Comparison of ENCODE assay signal across 9 mouse cellular contexts in genomic region chr4:152424922-152425321, GRCm38 (mm10). TPM values are rescaled to one million over a fixed set of nuclear protein-coding genes. Genes with fewer than 3 reads are reported as not detected.
DNase-seq lines count a peak whose midpoint lies in the region; ATAC-seq and TF ChIP-seq lines count a peak whose summit lies in the region.
"Had no signal": no experiment of that assay in that cellular context is flagged by ENCODE, and none has a peak within 500 bp of the region (broad histone marks: within the 10 kb centered on the region; RNA-seq: fewer than 3 reads in every experiment).

No protein-coding gene starts in this region.

- H3K4me2 ChIP-seq in intestine, postnatal 0 days (replicated peaks; ENCODE audit: low read depth), result no peak overlapping the region
- H3K4me2 ChIP-seq in intestine, embryonic 16.5 days (ENCODE audit: low read depth, low read length), result no peak overlapping the region
- no peak overlapping the region for H3K4me2 ChIP-seq in limb, embryonic 11.5 days (ENCODE audit: low read depth, severe bottlenecking)

- ATAC-seq in intestine, postnatal 0 days, result no peak
- ATAC-seq in intestine, embryonic 16.5 days, result no peak
- ATAC-seq in G1E (ENCODE audit: extremely low read depth, insufficient number of reproducible peaks, low FRiP score, poor library complexity, severe bottlenecking), result no peak
- no peak for ATAC-seq in limb, embryonic 11.5 days (ENCODE audit: insufficient number of reproducible peaks, low FRiP score, low TSS enrichment, low read depth)

- no peak overlapping the region for H3K9ac ChIP-seq in intestine, postnatal 0 days (ENCODE audit: low read depth, low read length)
- H3K9ac ChIP-seq in intestine, embryonic 16.5 days (ENCODE audit: low read depth, low read length), result no peak overlapping the region
- H3K9ac ChIP-seq in limb, embryonic 11.5 days (ENCODE audit: low read length), result no peak overlapping the region

- H3K4me3 ChIP-seq in intestine, postnatal 0 days (ENCODE audit: low read depth, low read length), result no peak overlapping the region
- no peak overlapping the region for H3K4me3 ChIP-seq in intestine, embryonic 16.5 days (ENCODE audit: low read length)
- H3K4me3 ChIP-seq in G1E (ENCODE audit: low read depth, low read length), result no peak overlapping the region
- H3K4me3 ChIP-seq in limb, embryonic 11.5 days (ENCODE audit: low read depth, low read length), result no peak overlapping the region
- H3K4me3 ChIP-seq: erythroblast, embryonic 14.5 days had no signal

- H3K4me1 ChIP-seq in intestine, postnatal 0 days (replicated peaks; ENCODE audit: control insufficient read depth, insufficient read depth, low read length), result no peaks in the 10 kb centered on the region
- no peaks in the 10 kb centered on the region for H3K4me1 ChIP-seq in intestine, embryonic 16.5 days (ENCODE audit: control insufficient read depth, insufficient read depth, low read length)
- H3K4me1 ChIP-seq in G1E (ENCODE audit: insufficient read depth, low read depth, low read length), result no peaks in the 10 kb centered on the region
- no peaks in the 10 kb centered on the region for H3K4me1 ChIP-seq in limb, embryonic 11.5 days (ENCODE audit: control insufficient read depth, insufficient read depth, low read length)

- TF ChIP-seq CTCF in intestine, postnatal 0 days (IDR thresholded peaks at IDR 0.05; ENCODE audit: low read depth), result peak; percentile 68
- TF ChIP-seq CTCF in G1E (IDR thresholded peaks at IDR 0.05; ENCODE audit: low read depth, low read length), result 0 out of 2 replicates have a peak, but pooled peaks have one; percentile 7

- no peak overlapping the region for H3K27ac ChIP-seq in intestine, postnatal 0 days (ENCODE audit: low read depth, low read length)
- no peak overlapping the region for H3K27ac ChIP-seq in intestine, embryonic 16.5 days (ENCODE audit: low read length)
- no peak overlapping the region for H3K27ac ChIP-seq in limb, embryonic 11.5 days (replicated peaks; ENCODE audit: low read depth, low read length)

- no peaks in the 10 kb centered on the region for H3K36me3 ChIP-seq in intestine, postnatal 0 days (ENCODE audit: control insufficient read depth, insufficient read depth)
- no peaks in the 10 kb centered on the region for H3K36me3 ChIP-seq in intestine, embryonic 16.5 days (ENCODE audit: control insufficient read depth, insufficient read depth, low read length)
- H3K36me3 ChIP-seq in G1E (replicated peaks), result no peaks in the 10 kb centered on the region
- H3K36me3 ChIP-seq in limb, embryonic 11.5 days (ENCODE audit: control insufficient read depth, insufficient read depth, low read length), result no peaks in the 10 kb centered on the region

- intact Hi-C loops in left cerebral cortex, postnatal 10 days (cut with DNase I), result no loop called here

- H3K27me3 ChIP-seq in intestine, postnatal 0 days (replicated peaks; ENCODE audit: control insufficient read depth, insufficient read depth, low read length), result no peaks in the 10 kb centered on the region
- 0 out of 2 replicates have a peak, but pooled peaks cover 4% of the 10 kb centered on the region for H3K27me3 ChIP-seq in intestine, embryonic 16.5 days (replicated peaks; ENCODE audit: control insufficient read depth, insufficient read depth, low read length)
- H3K27me3 ChIP-seq in G1E (ENCODE audit: insufficient read depth, low read length), result no peaks in the 10 kb centered on the region
- no peaks in the 10 kb centered on the region for H3K27me3 ChIP-seq in limb, embryonic 11.5 days (ENCODE audit: control insufficient read depth, insufficient read depth, low read length)

- H3K9me3 ChIP-seq in intestine, postnatal 0 days (ENCODE audit: control insufficient read depth), result no peaks in the 10 kb centered on the region
- no peaks in the 10 kb centered on the region for H3K9me3 ChIP-seq in intestine, embryonic 16.5 days (ENCODE audit: control insufficient read depth, low read length)
- peaks cover 94% of the 10 kb centered on the region for H3K9me3 ChIP-seq in G1E (replicated peaks)
- H3K9me3 ChIP-seq in limb, embryonic 11.5 days (ENCODE audit: control insufficient read depth, low read length), result no peaks in the 10 kb centered on the region

- DNase-seq in 416B (ENCODE audit: low read depth) (peak; percentile 55), G1E (ENCODE audit: low spot score) (no peak)
- DNase-seq in limb, embryonic 11.5 days (ENCODE audit: low spot score), result peak; percentile 66
- no peak for DNase-seq in left cerebral cortex, postnatal 10 days (ENCODE audit: extremely low spot score in 1 of 2, low spot score in 2 of 2)
- no peak for DNase-seq in ovary, postnatal 10 days (ENCODE audit: low spot score)
- DNase-seq in layer of hippocampus, adult 18-20 months (ENCODE audit: low spot score in 2 of 2), result no peak

- WGBS in intestine, postnatal 0 days, result 67% methylated on average over 5 of the region's 5 CpGs
- WGBS in intestine, embryonic 16.5 days, result 68% methylated on average over 5 of the region's 5 CpGs
- 64% methylated on average over 5 of the region's 5 CpGs for WGBS in limb, embryonic 11.5 days

RNA-seq across cellular contexts. Expression of gene Nphp4, which starts 51.6 kb away (rescaled TPM):
- 0.47 and 0.48 TPM in 2 replicates for polyA plus RNA-seq in intestine, postnatal 0 days (2015; fragmentation: Nextera tagmentation; extraction: Ambion mirVana)
- 1.4 and 1.7 TPM in 2 replicates for polyA plus RNA-seq in intestine, embryonic 16.5 days (2015; fragmentation: Nextera tagmentation; extraction: Ambion mirVana)
- total RNA-seq in G1E (2014; fragmentation: Nextera tagmentation) (not detected in 2 replicates), G1E (2017) (not detected in 2 replicates)
- polyA plus RNA-seq in G1E (2012), result not detected in 2 replicates
- polyA plus RNA-seq in limb, embryonic 11.5 days (2014; fragmentation: Nextera tagmentation; extraction: Ambion mirVana), result 2.6 and 2.7 TPM in 2 replicates
- 10 to 100 TPM; 14.6 to 15.1 TPM for total RNA-seq in left cerebral cortex, postnatal 10 days (2021)
- 10 to 100 TPM; 25.6 to 26.1 TPM for total RNA-seq in layer of hippocampus, adult 18-20 months (2021)

RNA-seq across cellular contexts. Expression of gene Kcnab2, which starts 52.7 kb away (rescaled TPM):
- polyA plus RNA-seq in intestine, postnatal 0 days (2015; fragmentation: Nextera tagmentation; extraction: Ambion mirVana), result 1.1 and 2.0 TPM in 2 replicates
- 3.3 and 4.4 TPM in 2 replicates for polyA plus RNA-seq in intestine, embryonic 16.5 days (2015; fragmentation: Nextera tagmentation; extraction: Ambion mirVana)
- total RNA-seq in G1E (2014; fragmentation: Nextera tagmentation) (not detected in 2 replicates), G1E (2017) (0.06 TPM in 1 of 2 replicates, not detected in the other)
- polyA plus RNA-seq in G1E (2012), result 0.02 and 0.04 TPM in 2 replicates
- 3.6 and 3.7 TPM in 2 replicates for polyA plus RNA-seq in limb, embryonic 11.5 days (2014; fragmentation: Nextera tagmentation; extraction: Ambion mirVana)
- total RNA-seq in left cerebral cortex, postnatal 10 days (2021), result 100 to 1,000 TPM; 123 to 134 TPM
- total RNA-seq in layer of hippocampus, adult 18-20 months (2021), result 100 to 1,000 TPM; 760 to 810 TPM

Comparison
In these comparisons a context has a peak if more than half of its experiments do, and no peak if none do; other contexts are left out.
1. DNase-seq: peak in 416B (single experiment) and limb, embryonic 11.5 days (single experiment); none in G1E (single experiment), left cerebral cortex, postnatal 10 days (0 of 2), ovary, postnatal 10 days (single experiment) and layer of hippocampus, adult 18-20 months (0 of 2).